Mouse (Mus musculus) midbrain, embryonic 11.5 days (tissue): ENCODE data around the gene Tanc1. TPM values are rescaled to one million over a fixed set of nuclear protein-coding genes. Genes with fewer than 3 reads are reported as not detected.

Source experiments
- ATAC-seq: fragments of 200-750 bp; cut with Nextera tagmentation; 2 replicates; pipeline ENCODE4 v1.8.0; 2017; ENCODE audit warnings: moderate TSS enrichment, moderate library complexity; ENCODE audit not compliant: low FRiP score
- DNase-seq: peaks from one replicate; pipeline ENCODE4 v3.0.0; 2015; ENCODE audit warnings: low spot score; ENCODE audit errors: missing footprints
- H3K27ac ChIP-seq: fragments of 300-500 bp; sonication (generic); 2 replicates; pipeline ENCODE4 v1.5.1; 2014; ENCODE audit warnings: low read depth, low read length
- H3K27me3 ChIP-seq: fragments of 300-500 bp; sonication (generic); 2 replicates; pipeline ENCODE4 v1.6.1; 2014; ENCODE audit warnings: mild to moderate bottlenecking, low read length, moderate library complexity, mixed read lengths; ENCODE audit not compliant: control insufficient read depth, insufficient read depth
- H3K36me3 ChIP-seq: fragments of 300-500 bp; sonication (generic); 2 replicates; pipeline ENCODE4 v1.6.1; 2014; ENCODE audit warnings: mild to moderate bottlenecking, low read length, moderate library complexity, mixed read lengths; ENCODE audit not compliant: control insufficient read depth, insufficient read depth
- H3K4me1 ChIP-seq: fragments of 300-500 bp; sonication (generic); 2 replicates; pipeline ENCODE4 v1.6.1; 2014; ENCODE audit warnings: low read length; ENCODE audit not compliant: control insufficient read depth, insufficient read depth
- H3K4me2 ChIP-seq: fragments of 300-500 bp; sonication (generic); 2 replicates; pipeline ENCODE4 v1.6.1; 2014; ENCODE audit warnings: mild to moderate bottlenecking, moderate library complexity
- H3K4me3 ChIP-seq: fragments of 300-500 bp; sonication (generic); 2 replicates; pipeline ENCODE4 v1.5.1; 2014; ENCODE audit warnings: low read depth, low read length
- H3K9ac ChIP-seq: fragments of 300-500 bp; sonication (generic); 2 replicates; pipeline ENCODE4 v1.6.1; 2014; ENCODE audit warnings: low read length
- H3K9me3 ChIP-seq: fragments of 300-500 bp; sonication (generic); 2 replicates; pipeline ENCODE4 v1.6.1; 2016; ENCODE audit warnings: low read length; ENCODE audit not compliant: control insufficient read depth
- WGBS: fragments of 180-500 bp; shearing (Covaris S2); extraction: QIAGEN DNeasy Blood & Tissue Kit; methylation state at CpG from one replicate; pipeline ENCODE4 v1.1.7; 2014; 5-methylcytosine and 5-hydroxymethylcytosine counted together
- polyA plus RNA-seq: library from polyadenylated mRNA; unstranded; fragments of >200 nt; fragmentation: Nextera tagmentation; extraction: Ambion mirVana; gene quantifications from 2 replicates; pipeline ENCODE4 v1.2.1, GENCODE M21; 2014

Gene Tanc1
- polyA plus RNA-seq, 1 experiment from 2014 or later = 6.7 TPM

- no peaks in the 10 kb centered on the region for H3K36me3 ChIP-seq
- peak; percentile 31 for DNase-seq
- WGBS = 92% methylated on average over 9 of the region's 9 CpGs
- H3K4me3 ChIP-seq = no peak overlapping the region
- peaks cover 11% of the 10 kb centered on the region for H3K4me1 ChIP-seq
- H3K4me2 ChIP-seq = no peak overlapping the region
- no peak for ATAC-seq
- H3K9me3 ChIP-seq = no peaks in the 10 kb centered on the region
- H3K9ac ChIP-seq = no peak overlapping the region
- H3K27ac ChIP-seq = no peak overlapping the region
- no peaks in the 10 kb centered on the region for H3K27me3 ChIP-seq
Observed at GRCm38 (mm10) chr2:59713626-59714556, 102.0 kb downstream of the Tanc1 start.

- Histone ChIP-seq H3K27me3 (no peaks in the 10 kb centered on the region), H3K4me1 (peaks cover 16% of the 10 kb centered on the region), H3K4me3 (no peak overlapping the region), H3K27ac (no peak overlapping the region), H3K36me3 (no peaks in the 10 kb centered on the region), H3K4me2 (no peak overlapping the region), H3K9me3 (no peaks in the 10 kb centered on the region), H3K9ac (no peak overlapping the region)
- ATAC-seq (no peak), DNase-seq (no peak)
- 95% methylated on average over 2 of the region's 2 CpGs for WGBS
Observed at GRCm38 (mm10) chr2:59714992-59715391, 103.2 kb downstream of the Tanc1 start.

- ATAC-seq (no peak), DNase-seq (peak; percentile 71)
- H3K4me2 ChIP-seq = no peak overlapping the region
- 55% methylated on average over 3 of the region's 3 CpGs for WGBS
- no peaks in the 10 kb centered on the region for H3K9me3 ChIP-seq
- H3K27ac ChIP-seq = no peak overlapping the region
- peaks cover 22% of the 10 kb centered on the region for H3K4me1 ChIP-seq
- no peak overlapping the region for H3K9ac ChIP-seq
- no peaks in the 10 kb centered on the region for H3K36me3 ChIP-seq
- no peaks in the 10 kb centered on the region for H3K27me3 ChIP-seq
- H3K4me3 ChIP-seq = no peak overlapping the region
Observed at GRCm38 (mm10) chr2:59716461-59716860, 104.6 kb downstream of the Tanc1 start.

DNA sequence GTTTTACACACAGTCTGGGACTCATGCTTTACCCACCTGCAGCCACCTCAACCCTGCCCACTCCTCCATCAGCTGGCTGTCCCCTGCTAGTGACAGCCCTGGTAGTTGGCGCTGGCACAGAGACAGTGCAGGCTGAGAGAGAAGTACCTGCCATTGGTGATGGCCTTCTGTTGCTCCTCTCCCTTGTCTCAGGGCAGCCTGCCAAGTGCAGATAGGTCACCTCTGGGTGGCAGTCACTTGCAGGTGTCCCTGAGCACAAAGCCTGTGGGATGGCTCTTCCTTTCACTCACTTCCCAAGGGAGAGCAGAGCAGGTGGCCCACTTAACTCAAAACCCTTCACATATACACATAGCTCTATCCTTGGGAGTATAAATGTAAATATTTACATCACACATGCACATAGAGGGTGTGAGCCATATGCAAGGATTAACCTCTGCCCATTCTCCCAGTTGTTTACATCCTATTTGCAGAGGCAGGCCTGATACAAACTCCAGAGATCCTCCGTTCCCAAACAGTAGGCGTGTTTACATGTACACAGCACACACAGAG, 106.0 kb downstream of the Tanc1 start:
- no peak overlapping the region for H3K9ac ChIP-seq
- H3K4me3 ChIP-seq = no peak overlapping the region
- 72% methylated on average over 3 of the region's 3 CpGs for WGBS
- ATAC-seq = no peak
- no peak overlapping the region for H3K4me2 ChIP-seq
- H3K9me3 ChIP-seq = no peaks in the 10 kb centered on the region
- H3K4me1 ChIP-seq = peaks cover 25% of the 10 kb centered on the region
- no peak for DNase-seq
- no peaks in the 10 kb centered on the region for H3K27me3 ChIP-seq
- no peaks in the 10 kb centered on the region for H3K36me3 ChIP-seq
- H3K27ac ChIP-seq = no peak overlapping the region

- no peaks in the 10 kb centered on the region for H3K27me3 ChIP-seq
Observed at GRCm38 (mm10) chr2:59718601-59719416, 107.0 kb downstream of the Tanc1 start.

GRCm38 (mm10) chr2:59719831-59720230, 108.0 kb downstream of the Tanc1 start:
- Histone ChIP-seq H3K4me3 (no peak overlapping the region), H3K36me3 (no peaks in the 10 kb centered on the region), H3K27me3 (no peaks in the 10 kb centered on the region), H3K4me1 (peaks cover 25% of the 10 kb centered on the region), H3K27ac (no peak overlapping the region), H3K9me3 (no peaks in the 10 kb centered on the region), H3K4me2 (no peak overlapping the region), H3K9ac (no peak overlapping the region)
- no peak for DNase-seq
- no peak for ATAC-seq
- WGBS = 92% methylated on average over 4 of the region's 4 CpGs

More at GRCm38 (mm10) chr2:59718601-59719416, 107.0 kb downstream of the Tanc1 start:
- no peaks in the 10 kb centered on the region for H3K36me3 ChIP-seq
- H3K9ac ChIP-seq = no peak overlapping the region
- no peak overlapping the region for H3K4me3 ChIP-seq
- WGBS = 64% methylated on average over 24 of the region's 24 CpGs
- ATAC-seq (peak; percentile 43; the same call in 1 of the 2 replicates), DNase-seq (no peak)
- H3K27ac ChIP-seq = no peak overlapping the region
- H3K4me2 ChIP-seq = no peak overlapping the region
- H3K4me1 ChIP-seq = peaks cover 25% of the 10 kb centered on the region
- no peaks in the 10 kb centered on the region for H3K9me3 ChIP-seq

- Histone ChIP-seq H3K36me3 (no peaks in the 10 kb centered on the region), H3K4me2 (no peak overlapping the region), H3K4me1 (peaks cover 25% of the 10 kb centered on the region), H3K9me3 (no peaks in the 10 kb centered on the region), H3K27ac (no peak overlapping the region), H3K4me3 (no peak overlapping the region), H3K9ac (no peak overlapping the region), H3K27me3 (no peaks in the 10 kb centered on the region)
- ATAC-seq (peak; percentile 25; the same call in 1 of the 2 replicates), DNase-seq (no peak)
- 37% methylated on average over 8 of the region's 8 CpGs for WGBS
Observed at GRCm38 (mm10) chr2:59721119-59721518, 109.3 kb downstream of the Tanc1 start.

DNA sequence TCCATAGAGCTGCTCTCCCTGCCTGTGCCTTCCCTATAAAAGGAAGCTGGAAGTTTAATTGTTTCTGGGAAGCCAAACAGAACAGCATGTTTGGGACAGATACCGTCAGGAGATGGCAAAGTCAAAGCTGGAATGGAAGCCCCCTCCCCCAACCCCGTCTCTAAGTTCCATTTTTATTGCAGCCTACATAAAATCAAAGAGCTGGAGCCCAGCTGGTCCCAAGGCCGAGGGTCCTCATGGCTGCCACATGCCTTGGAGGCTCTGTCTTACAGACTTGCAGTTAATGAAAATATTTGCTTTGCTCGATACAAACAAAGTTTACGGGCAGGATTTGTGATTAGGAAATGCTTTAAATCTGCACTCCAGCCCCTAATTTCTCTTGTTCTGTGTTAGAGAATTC, 109.9 kb downstream of the Tanc1 start:
- Histone ChIP-seq H3K27ac (no peak overlapping the region), H3K9ac (no peak overlapping the region), H3K36me3 (no peaks in the 10 kb centered on the region), H3K9me3 (no peaks in the 10 kb centered on the region), H3K4me1 (peaks cover 25% of the 10 kb centered on the region), H3K27me3 (no peaks in the 10 kb centered on the region), H3K4me3 (no peak overlapping the region), H3K4me2 (no peak overlapping the region)
- ATAC-seq (no peak), DNase-seq (no peak)
- WGBS = 49% methylated on average over 5 of the region's 5 CpGs
